Mouse (Mus musculus) C2C12 (cell line): ENCODE results near the gene Asnsd1. TPM values are rescaled to one million over a fixed set of nuclear protein-coding genes. Genes with fewer than 3 reads are reported as not detected.
A peak's percentile ranks its signal among the peaks of the same experiment; 100 is the strongest.

Experiments used
- H3K27me3 ChIP-seq: one replicate; pipeline ENCODE4 v1.6.1; 2011; ENCODE audit not compliant: control insufficient read depth, insufficient read depth, insufficient read length
- H3K36me3 ChIP-seq: one replicate; pipeline ENCODE4 v1.6.1; 2011; ENCODE audit not compliant: control insufficient read depth, insufficient read depth
- H3K4me3 ChIP-seq: one replicate; pipeline ENCODE4 v1.5.1; 2011; ENCODE audit warnings: mild to moderate bottlenecking, control low read depth; ENCODE audit not compliant: poor library complexity, insufficient read depth, severe bottlenecking
- H3K79me2 ChIP-seq: one replicate; pipeline ENCODE4 v1.6.1; 2011; ENCODE audit not compliant: control insufficient read depth, insufficient read depth
- H3K79me3 ChIP-seq: one replicate; pipeline ENCODE4 v1.6.1; 2011; ENCODE audit warnings: low read depth, control low read depth
- H3ac ChIP-seq: one replicate; pipeline ENCODE3; 2011; ENCODE audit warnings: low read depth; ENCODE audit not compliant: control insufficient read depth, insufficient read length
- CEBPB ChIP-seq: IDR thresholded peaks from one replicate; pipeline ENCODE4 v1.6.1; 2011; ENCODE audit warnings: low read depth, mild to moderate bottlenecking, control low read depth, moderate library complexity
- CTCF ChIP-seq: IDR thresholded peaks from one replicate; pipeline ENCODE4 v1.5.1; 2011; ENCODE audit not compliant: control insufficient read depth, insufficient read depth, insufficient read length
- FOSL1 ChIP-seq: IDR thresholded peaks from one replicate; pipeline ENCODE4 v1.8.0; 2011; ENCODE audit warnings: mild to moderate bottlenecking, low read length; ENCODE audit not compliant: poor library complexity, insufficient read depth, severe bottlenecking
- MAX ChIP-seq: IDR thresholded peaks from one replicate; pipeline ENCODE4 v1.6.1; 2011; ENCODE audit warnings: mild to moderate bottlenecking, control low read depth
- MYOD1 ChIP-seq: IDR thresholded peaks from one replicate; pipeline ENCODE4 v1.6.1; 2011; ENCODE audit warnings: low read depth; ENCODE audit not compliant: control insufficient read depth, insufficient read length
- MYOG ChIP-seq: IDR thresholded peaks from one replicate; pipeline ENCODE4 v1.6.1; 2011; ENCODE audit not compliant: control insufficient read depth, insufficient read length; ENCODE audit errors: extremely low read depth
- USF1 ChIP-seq: IDR thresholded peaks from one replicate; pipeline ENCODE4 v1.6.1; 2011; ENCODE audit warnings: low read depth, mild to moderate bottlenecking, control low read depth, moderate library complexity
- polyA plus RNA-seq: library from polyadenylated mRNA; unstranded; fragments of >200 nt; fragmentation: generic; extraction: Trizol; gene quantifications from one replicate; pipeline ENCODE4 v1.2.1, GENCODE M21; 2012; ENCODE audit warnings: missing spikeins

The Asnsd1 gene
- polyA plus RNA-seq, 1 experiment, result 31.9 TPM

DNA sequence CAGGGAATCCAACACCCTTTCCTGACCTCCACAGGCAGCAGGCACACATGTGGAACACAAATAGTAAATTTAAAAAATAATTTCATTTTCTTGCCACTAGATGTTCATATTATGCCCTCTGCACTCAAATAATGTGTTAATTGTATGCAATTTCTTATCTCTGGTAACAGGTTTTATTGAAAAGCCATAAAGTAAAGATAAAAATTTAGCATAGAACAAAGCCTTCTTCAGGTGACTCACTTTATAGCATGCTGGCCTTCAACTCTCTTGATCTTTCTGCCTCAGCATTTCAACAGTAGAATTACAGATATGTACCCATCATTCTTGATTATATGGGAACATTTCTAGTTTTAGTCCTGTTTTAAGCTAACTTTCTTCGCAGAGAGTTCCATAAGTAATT lies 28.3 kb downstream of the Asnsd1 start:
- H3K79me3 ChIP-seq, result no peaks in the 10 kb centered on the region
- H3K27me3 ChIP-seq, result no peaks in the 10 kb centered on the region
- peaks cover 13% of the 10 kb centered on the region for H3K36me3 ChIP-seq
- no peak overlapping the region for H3ac ChIP-seq
- TF ChIP-seq MYOG (no peak), USF1 (no peak), FOSL1 (no peak), MAX (no peak), CEBPB (no peak), CTCF (no peak), MYOD1 (no peak)
- H3K79me2 ChIP-seq, result no peaks in the 10 kb centered on the region
- H3K4me3 ChIP-seq, result no peak overlapping the region

DNA sequence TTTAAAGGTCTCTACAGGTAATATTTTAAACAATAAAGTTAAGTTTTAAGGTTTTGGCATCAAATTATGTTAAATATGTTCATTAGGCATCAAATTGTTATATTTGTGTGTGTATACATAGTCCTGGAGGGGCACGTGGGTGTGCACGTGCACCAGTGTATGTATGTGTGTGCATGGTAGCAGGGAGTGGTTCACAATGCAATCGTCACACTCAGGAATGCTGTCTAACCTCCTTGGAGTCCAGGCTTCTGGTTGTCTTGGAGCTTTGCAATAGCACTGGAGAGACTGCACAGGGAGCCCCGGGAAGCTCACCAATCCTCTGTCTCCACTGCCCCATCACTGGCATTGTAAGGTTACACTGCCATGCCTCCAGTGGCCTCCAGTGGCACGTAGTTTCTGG lies 29.3 kb downstream of the Asnsd1 start:
- Histone ChIP-seq H3K4me3 (no peak overlapping the region), H3K36me3 (peaks cover 16% of the 10 kb centered on the region), H3K79me3 (no peaks in the 10 kb centered on the region), H3K27me3 (no peaks in the 10 kb centered on the region), H3K79me2 (no peaks in the 10 kb centered on the region), H3ac (no peak overlapping the region)
- TF ChIP-seq CTCF (no peak), FOSL1 (no peak), MYOG (no peak), MYOD1 (no peak), USF1 (no peak), CEBPB (no peak), MAX (no peak)

DNA sequence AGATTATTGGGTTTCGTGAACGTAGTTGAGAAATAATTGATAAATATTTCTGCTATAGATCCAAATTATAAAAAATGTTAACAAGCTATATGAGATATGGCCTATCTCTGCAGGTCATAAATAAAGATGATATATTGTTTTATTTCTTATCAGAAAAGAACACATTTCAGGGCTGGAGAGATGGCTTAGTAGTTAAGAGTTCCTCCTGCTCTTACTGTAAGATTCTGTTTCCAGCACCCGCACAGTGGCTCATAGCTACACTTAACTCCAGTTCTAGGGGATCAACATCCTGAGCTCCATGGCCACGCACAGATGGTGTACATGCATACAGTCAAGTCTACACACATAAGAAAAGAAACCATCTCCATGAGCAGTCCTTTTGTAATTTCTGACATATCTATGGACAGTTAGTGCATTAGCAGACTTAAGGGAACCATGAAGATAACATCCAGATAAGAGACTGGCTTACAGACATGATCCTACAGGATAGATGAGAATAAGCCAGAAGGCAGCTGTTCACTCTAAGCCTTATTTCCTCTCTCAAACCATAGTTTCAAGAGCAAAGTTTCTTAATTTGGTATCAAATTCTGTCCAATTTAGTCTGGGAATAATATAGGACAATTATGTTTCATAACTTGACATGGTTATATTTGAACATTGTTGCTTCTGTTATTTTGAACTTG lies 30.7 kb downstream of the Asnsd1 start:
- TF ChIP-seq MYOD1, result no peak
- no peak for TF ChIP-seq USF1
- no peak for TF ChIP-seq CEBPB
- no peak for TF ChIP-seq FOSL1
- H3K36me3 ChIP-seq, result peaks cover 28% of the 10 kb centered on the region
- H3K4me3 ChIP-seq, result no peak overlapping the region
- no peaks in the 10 kb centered on the region for H3K79me3 ChIP-seq
- H3K27me3 ChIP-seq, result no peaks in the 10 kb centered on the region
- no peaks in the 10 kb centered on the region for H3K79me2 ChIP-seq
- no peak overlapping the region for H3ac ChIP-seq

DNA sequence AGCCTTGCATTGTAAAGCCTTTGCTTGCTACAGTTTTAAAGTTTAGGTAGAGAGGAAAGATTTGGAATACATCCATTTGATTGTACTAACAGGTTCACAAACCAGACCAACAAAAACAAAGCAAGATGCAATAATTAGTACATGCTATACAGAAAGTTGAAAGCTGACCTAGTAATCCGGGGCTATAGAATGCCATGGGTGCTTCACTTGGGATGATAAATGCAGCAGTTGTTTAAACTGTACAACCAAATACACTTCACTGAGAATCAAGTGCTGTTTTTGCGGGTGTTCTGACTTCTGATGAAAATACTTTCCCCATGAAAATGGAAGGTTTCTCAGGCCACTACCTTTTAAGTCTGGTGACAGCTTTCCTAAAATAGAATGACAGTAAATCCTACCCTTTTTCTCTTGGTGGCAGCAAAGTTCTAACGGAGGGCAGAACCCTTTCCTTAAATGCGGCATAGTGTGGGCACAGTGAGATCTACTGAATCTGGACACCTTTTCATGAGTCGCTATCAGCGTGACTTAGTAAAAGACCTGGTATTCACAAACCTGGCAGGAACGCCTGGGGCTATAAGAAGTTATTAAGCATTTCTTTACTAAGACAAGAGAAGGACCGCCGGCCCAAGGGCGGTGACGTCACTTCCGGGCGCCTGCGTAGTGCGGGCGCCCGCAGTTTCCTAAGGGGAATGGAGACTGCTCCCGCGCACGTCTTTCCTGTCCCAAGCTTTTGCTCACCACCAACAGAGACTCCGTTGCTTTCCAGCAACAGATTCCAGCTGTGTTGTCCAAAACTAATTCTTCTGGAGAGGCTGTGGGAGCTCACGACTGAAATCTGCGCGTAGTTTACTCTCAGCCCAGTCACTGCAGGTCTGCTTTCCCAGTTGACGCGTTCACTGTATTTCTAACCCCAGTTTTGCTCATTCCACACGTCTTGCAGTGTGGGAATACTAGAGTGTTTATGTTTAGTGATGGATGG lies 39.3 kb downstream of the Asnsd1 start, which contains the start of gene Osgepl1:
Gene Osgepl1 (plus strand): TSS at position 636 of the 979 bp plus-strand sequence.
- no peaks in the 10 kb centered on the region for H3K79me2 ChIP-seq
- no peaks in the 10 kb centered on the region for H3K79me3 ChIP-seq
- TF ChIP-seq CEBPB (no peak), MYOD1 (no peak), CTCF (no peak), USF1 (no peak), MYOG (no peak), MAX (no peak), FOSL1 (no peak)
- peak within 1 kb of the TSS; percentile 87 for H3ac ChIP-seq
- no peaks in the 10 kb centered on the region for H3K27me3 ChIP-seq
- H3K36me3 ChIP-seq, result peaks cover 15% of the 10 kb centered on the region
- H3K4me3 ChIP-seq, result peak within 1 kb of the TSS; percentile 43

DNA sequence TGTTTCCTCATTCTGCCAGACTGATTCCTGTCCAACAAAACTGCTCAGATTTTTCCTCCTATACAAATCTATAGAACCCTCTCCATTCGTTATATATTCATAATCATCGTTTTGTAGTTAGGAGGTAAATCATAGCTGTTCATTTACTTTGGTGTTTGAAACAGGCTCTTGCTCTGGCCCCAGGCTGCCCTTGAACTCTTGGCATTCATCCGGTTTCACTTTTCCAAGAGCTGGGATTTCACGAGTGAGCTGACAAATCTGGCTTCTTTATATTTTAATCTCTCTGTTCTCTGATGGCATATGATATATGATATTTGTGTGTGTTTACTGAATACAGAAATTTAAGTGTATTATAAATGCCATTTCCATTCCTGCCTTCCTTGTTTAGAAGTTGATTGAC lies 52.0 kb downstream of the Asnsd1 start:
- H3K79me3 ChIP-seq, result peaks cover 2% of the 10 kb centered on the region
- no peak overlapping the region for H3K4me3 ChIP-seq
- peaks cover 18% of the 10 kb centered on the region for H3K36me3 ChIP-seq
- peaks cover 13% of the 10 kb centered on the region for H3K79me2 ChIP-seq
- no peak overlapping the region for H3ac ChIP-seq
- TF ChIP-seq FOSL1 (no peak), MYOG (no peak), MAX (no peak), CTCF (no peak), USF1 (no peak)
- no peaks in the 10 kb centered on the region for H3K27me3 ChIP-seq
